Comparison of ENCODE assay signal across 10 mouse cellular contexts in the genomic region with DNA sequence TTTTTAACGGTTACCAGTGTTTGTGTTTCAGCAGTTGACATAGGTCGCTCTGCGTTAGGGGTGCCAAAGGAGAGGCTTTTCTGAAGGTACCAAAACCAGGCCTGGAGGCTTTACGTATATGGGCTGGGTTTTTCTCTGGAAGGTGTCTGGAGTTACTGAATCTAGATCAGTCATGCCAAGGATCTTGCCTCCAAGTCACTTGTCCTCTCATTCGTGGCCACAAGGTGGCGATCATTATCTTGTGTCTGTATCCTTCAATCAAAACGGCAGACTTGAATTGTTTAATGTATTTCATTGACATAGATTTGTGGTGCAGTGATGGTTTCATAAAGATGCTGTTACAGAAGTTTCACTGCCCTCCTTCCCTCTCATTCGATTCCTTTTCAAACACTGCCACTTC. TPM values are rescaled to one million over a fixed set of nuclear protein-coding genes. Genes with fewer than 3 reads are reported as not detected.
A peak's percentile ranks its signal among the peaks of the same experiment; 100 is the strongest.
DNase-seq lines count a peak whose midpoint lies in the region; ATAC-seq and TF ChIP-seq lines count a peak whose summit lies in the region.
"Had no signal": no experiment of that assay in that cellular context is flagged by ENCODE, and none has a peak within 500 bp of the region (broad histone marks: within the 10 kb centered on the region; RNA-seq: fewer than 3 reads in every experiment).

No protein-coding gene starts in this region.

- TF ChIP-seq CTCF in heart, adult 2 months (IDR thresholded peaks at IDR 0.05) = peak; percentile 89
- TF ChIP-seq CTCF in C2C12 (IDR thresholded peaks at IDR 0.05; ENCODE audit: control insufficient read depth, insufficient read depth, insufficient read length) = peak; percentile 22

- no peak for ATAC-seq in embryonic facial prominence, embryonic 11.5 days (replicated peaks; ENCODE audit: insufficient number of reproducible peaks, low FRiP score, low TSS enrichment, low read depth)

- no peak overlapping the region for H3K9ac ChIP-seq in heart, adult 2 months (ENCODE audit: low read depth, low read length)
- no peak overlapping the region for H3K9ac ChIP-seq in embryonic facial prominence, embryonic 11.5 days (replicated peaks; ENCODE audit: low read length)
- H3K9ac ChIP-seq: embryonic facial prominence, embryonic 12.5 days; lung, embryonic 15.5 days had no signal

- DNase-seq in heart, adult 2 months = peak; percentile 44 to 71
- no peak for DNase-seq in heart, adult 11 months
- DNase-seq in adrenal gland, postnatal 25 days = peak; percentile 49
- peak; percentile 78 for DNase-seq in embryonic facial prominence, embryonic 11.5 days (ENCODE audit: low spot score)
- peak; percentile 58 to 87 for DNase-seq in kidney, postnatal 36 days
- DNase-seq in lung, postnatal 14 days = peak; percentile 75
- DNase-seq in splenic B cell, adult 2 months (ENCODE audit: low read depth, low spot score) = peak; percentile 74

- no peak for TF ChIP-seq EP300 in heart, adult 2 months (IDR thresholded peaks at IDR 0.05; ENCODE audit: insufficient read depth, low read depth, low read length)

- no peaks in the 10 kb centered on the region for H3K79me3 ChIP-seq in C2C12 (ENCODE audit: low read depth)

- intact Hi-C loops in heart, adult 2 months (cut with DNase I) = loop anchor here (2.0 to 10.0 kb wide), 3 partner anchors 161 to 1301 kb away; a partner anchor contains a TSS

- no peak overlapping the region for H3ac ChIP-seq in C2C12 (ENCODE audit: control insufficient read depth, insufficient read length, low read depth)

- 29% methylated on average over 8 of the region's 8 CpGs for WGBS in heart, adult 2 months
- WGBS in embryonic facial prominence, embryonic 11.5 days = 44% methylated on average over 8 of the region's 8 CpGs

- no peaks in the 10 kb centered on the region for H3K36me3 ChIP-seq in heart, adult 2 months (ENCODE audit: control insufficient read depth, insufficient read depth, low read length)
- H3K36me3 ChIP-seq in C2C12 (ENCODE audit: control insufficient read depth, insufficient read depth) = peaks cover 4% of the 10 kb centered on the region
- no peaks in the 10 kb centered on the region; the same call in 1 of the 2 replicates for H3K36me3 ChIP-seq in embryonic facial prominence, embryonic 11.5 days (replicated peaks; ENCODE audit: control insufficient read depth, insufficient read depth, low read depth, low read length)
- H3K36me3 ChIP-seq in splenic B cell, adult 2 months (ENCODE audit: control insufficient read depth, insufficient read depth, low read length, poor library complexity, severe bottlenecking) = peaks cover 5% of the 10 kb centered on the region; the same call in 1 of the 2 replicates
- H3K36me3 ChIP-seq: lung, embryonic 15.5 days had no signal

- no peaks in the 10 kb centered on the region for H3K4me1 ChIP-seq in heart, adult 2 months (ENCODE audit: control insufficient read depth, insufficient read depth, low read length)
- no peaks in the 10 kb centered on the region for H3K4me1 ChIP-seq in embryonic facial prominence, embryonic 11.5 days (ENCODE audit: control insufficient read depth, insufficient read depth, low read length)
- H3K4me1 ChIP-seq: embryonic facial prominence, embryonic 12.5 days; lung, embryonic 15.5 days had no signal

- no peaks in the 10 kb centered on the region for H3K27me3 ChIP-seq in heart, adult 2 months (ENCODE audit: control insufficient read depth, insufficient read depth, low read length)
- H3K27me3 ChIP-seq in C2C12 (ENCODE audit: control insufficient read depth, insufficient read depth, insufficient read length) = no peaks in the 10 kb centered on the region
- no peaks in the 10 kb centered on the region for H3K27me3 ChIP-seq in embryonic facial prominence, embryonic 11.5 days (ENCODE audit: control insufficient read depth, insufficient read depth, low read length)
- no peaks in the 10 kb centered on the region for H3K27me3 ChIP-seq in splenic B cell, adult 2 months (ENCODE audit: control insufficient read depth, insufficient read depth, low read length, poor library complexity, severe bottlenecking)
- H3K27me3 ChIP-seq: embryonic facial prominence, embryonic 12.5 days; lung, embryonic 15.5 days had no signal

- no peak overlapping the region for H3K4me2 ChIP-seq in embryonic facial prominence, embryonic 11.5 days (ENCODE audit: low read depth, low read length)
- H3K4me2 ChIP-seq: embryonic facial prominence, embryonic 12.5 days; lung, embryonic 15.5 days had no signal

- no peaks in the 10 kb centered on the region for H3K9me3 ChIP-seq in embryonic facial prominence, embryonic 11.5 days (replicated peaks; ENCODE audit: control insufficient read depth, low read length)
- H3K9me3 ChIP-seq: embryonic facial prominence, embryonic 12.5 days; lung, embryonic 15.5 days had no signal

- H3K79me2 ChIP-seq in heart, adult 2 months (replicated peaks; ENCODE audit: control insufficient read depth, insufficient read depth, low read length) = no peaks in the 10 kb centered on the region; the same call in 1 of the 2 replicates
- no peaks in the 10 kb centered on the region for H3K79me2 ChIP-seq in C2C12 (ENCODE audit: control insufficient read depth, insufficient read depth)

- H3K4me3 ChIP-seq in heart, adult 2 months = no peak overlapping the region
- H3K4me3 ChIP-seq in C2C12 (ENCODE audit: insufficient read depth, poor library complexity, severe bottlenecking) = no peak overlapping the region
- no peak overlapping the region for H3K4me3 ChIP-seq in embryonic facial prominence, embryonic 11.5 days (ENCODE audit: low read depth, low read length)
- H3K4me3 ChIP-seq: embryonic facial prominence, embryonic 12.5 days; lung, embryonic 15.5 days had no signal

- no peak for TF ChIP-seq POLR2A in heart, adult 2 months (IDR thresholded peaks at IDR 0.05; ENCODE audit: insufficient read depth, low read depth, low read length)

- H3K27ac ChIP-seq in heart, adult 2 months = no peak overlapping the region
- H3K27ac ChIP-seq in embryonic facial prominence, embryonic 11.5 days (replicated peaks; ENCODE audit: low read depth, low read length) = no peak overlapping the region
- H3K27ac ChIP-seq: embryonic facial prominence, embryonic 12.5 days; lung, embryonic 15.5 days had no signal

TF ChIP-seq in C2C12, 6 proteins besides CTCF, POLR2A, EP300 and RAD21:
- no peak for TF ChIP-seq CEBPB (IDR thresholded peaks at IDR 0.05; ENCODE audit: low read depth)
- no peak for TF ChIP-seq USF1 (IDR thresholded peaks at IDR 0.05; ENCODE audit: low read depth)
- TF ChIP-seq FOSL1 (IDR thresholded peaks at IDR 0.05; ENCODE audit: insufficient read depth, low read length, poor library complexity, severe bottlenecking) = no peak
- no peak for TF ChIP-seq MAX (IDR thresholded peaks at IDR 0.05)

RNA-seq across cellular contexts. Expression of a gene that starts 29.4 kb away (rescaled TPM):
- total RNA-seq in heart, adult 2 months (2021) = 10 to 100 TPM; 21.8 to 25.6 TPM
- polyA plus RNA-seq in heart, adult 2 months (2012; rRNA removed) = 23.2 and 30.1 TPM in 2 replicates
- polyA plus RNA-seq in C2C12 (2012; fragmentation: generic; extraction: Trizol) = 19.7 TPM
- 24.7 and 33.8 TPM in 2 replicates for total RNA-seq in adrenal gland, postnatal 25 days (2021)
- 6.2 and 7.6 TPM in 2 replicates for polyA plus RNA-seq in embryonic facial prominence, embryonic 11.5 days (2014; fragmentation: Nextera tagmentation; extraction: Ambion mirVana)

RNA-seq across cellular contexts. Expression of a gene that starts 57.8 kb away (rescaled TPM):
- 10 to 100 TPM; 30.4 to 33.5 TPM for total RNA-seq in heart, adult 2 months (2021)
- polyA plus RNA-seq in heart, adult 2 months (2012; rRNA removed) = 26.0 and 38.0 TPM in 2 replicates
- polyA plus RNA-seq in C2C12 (2012; fragmentation: generic; extraction: Trizol) = 18.1 TPM
- total RNA-seq in adrenal gland, postnatal 25 days (2021) = 26.4 and 29.6 TPM in 2 replicates
- 16.3 and 17.6 TPM in 2 replicates for polyA plus RNA-seq in embryonic facial prominence, embryonic 11.5 days (2014; fragmentation: Nextera tagmentation; extraction: Ambion mirVana)
